Mouse (Mus musculus) regulatory T cell (primary cell): ENCODE data around the gene Trub2.
"Not testable (repeated sequence)": the region's sequence is repeated elsewhere in the genome, so short reads cannot be mapped to it uniquely, and the experiment has no call there.

Source experiments
- in situ Hi-C: fragments of 300-600 bp; cut with MboI, MseI; formaldehyde crosslinking; loops from one replicate; pipeline ENCODE4 v1.15.1; 2025; ENCODE audit warnings: high pct_unique_total_duplicates

Gene Trub2

GRCm38 (mm10) chr2:29787937-29788681 is at the start of gene Trub2:
Gene Trub2, minus strand, starts transcription at chr2:29788502.
- in situ Hi-C loops = no loop called here

- in situ Hi-C loops = no loop called here
Measured at GRCm38 (mm10) chr2:29835391-29835899, 47.1 kb upstream of the Trub2 start.

DNA sequence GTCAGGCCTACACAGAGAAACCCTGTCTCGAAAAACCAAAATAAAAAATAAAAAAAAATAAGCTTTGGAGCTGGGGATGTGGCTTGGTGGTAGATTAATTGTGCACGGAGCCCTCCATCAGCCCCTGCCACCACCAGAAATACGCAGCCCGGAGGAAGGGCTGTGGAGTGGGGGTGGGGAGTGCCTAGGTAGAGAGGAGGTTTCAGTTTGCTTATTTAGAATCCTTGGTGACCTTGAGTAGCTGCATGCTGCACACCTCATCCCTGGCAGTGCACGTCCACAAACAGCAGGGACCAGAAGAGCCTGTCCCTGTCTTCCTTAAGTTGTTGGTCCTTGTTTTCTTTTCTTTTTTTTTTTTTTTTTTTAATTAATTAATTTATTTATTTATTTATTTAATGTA is 45.5 kb upstream of the Trub2 start:
- in situ Hi-C loops = no loop called here

DNA sequence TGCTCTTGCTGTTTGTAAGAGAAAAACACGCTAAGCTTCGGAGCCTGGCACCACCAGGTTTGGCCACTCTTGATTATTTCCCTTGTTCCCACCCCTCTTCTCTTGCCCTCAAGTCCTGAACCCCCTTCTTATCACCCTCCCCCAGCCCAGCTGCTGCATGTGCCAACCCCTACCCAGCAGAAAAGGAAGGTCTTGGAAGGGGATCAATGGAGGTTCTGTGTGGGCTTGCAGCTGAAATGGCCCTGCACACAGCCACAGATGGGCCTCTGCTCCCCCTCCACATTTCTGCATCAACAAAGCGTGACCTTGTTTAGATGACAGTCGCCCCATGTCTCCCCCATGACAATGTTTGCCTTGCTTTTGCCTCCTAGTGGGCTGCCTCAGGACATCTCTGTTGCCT is 42.8 kb upstream of the Trub2 start:
- in situ Hi-C loops = no loop called here

- in situ Hi-C loops = no loop called here
Measured at GRCm38 (mm10) chr2:29827709-29828024, 39.4 kb upstream of the Trub2 start.

DNA sequence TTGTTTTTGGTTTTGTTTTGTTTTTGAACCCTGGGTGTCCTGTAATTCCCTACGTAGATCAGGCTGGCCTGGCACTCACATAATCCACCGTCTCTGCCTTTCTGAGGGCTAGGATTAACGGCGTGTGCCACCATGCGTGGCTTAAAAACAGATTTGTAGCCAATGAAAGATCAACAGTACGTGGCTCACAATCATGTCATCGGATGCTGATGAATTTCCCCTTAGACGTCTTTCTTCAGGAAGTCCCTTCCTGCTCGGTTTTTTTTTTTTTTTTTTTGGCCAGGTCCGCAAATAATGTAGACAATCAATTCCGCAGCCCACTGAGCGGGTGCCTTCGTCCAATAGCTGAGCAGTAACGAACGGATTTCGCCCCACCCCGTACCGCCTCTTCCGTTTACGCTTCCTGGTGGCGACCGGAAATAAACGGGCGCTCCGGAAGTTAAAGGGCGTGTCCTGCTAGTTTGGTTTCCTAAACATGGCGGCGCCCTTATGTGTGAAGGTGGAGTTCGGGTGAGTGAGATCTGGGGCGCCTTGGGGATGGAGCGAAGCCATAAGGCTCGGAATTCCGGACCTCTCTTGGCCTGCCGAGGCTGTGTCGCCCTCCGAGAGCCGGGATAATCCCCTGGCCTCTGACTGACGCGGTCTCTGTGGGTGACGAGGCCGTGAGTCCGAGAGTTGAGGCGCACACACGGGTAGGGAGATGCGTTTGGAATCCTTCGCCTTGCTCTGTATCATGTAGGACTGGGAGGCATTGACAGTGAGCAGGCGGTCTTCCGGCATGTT is 38.8 kb upstream of the Trub2 start:
- in situ Hi-C loops = no loop called here

DNA sequence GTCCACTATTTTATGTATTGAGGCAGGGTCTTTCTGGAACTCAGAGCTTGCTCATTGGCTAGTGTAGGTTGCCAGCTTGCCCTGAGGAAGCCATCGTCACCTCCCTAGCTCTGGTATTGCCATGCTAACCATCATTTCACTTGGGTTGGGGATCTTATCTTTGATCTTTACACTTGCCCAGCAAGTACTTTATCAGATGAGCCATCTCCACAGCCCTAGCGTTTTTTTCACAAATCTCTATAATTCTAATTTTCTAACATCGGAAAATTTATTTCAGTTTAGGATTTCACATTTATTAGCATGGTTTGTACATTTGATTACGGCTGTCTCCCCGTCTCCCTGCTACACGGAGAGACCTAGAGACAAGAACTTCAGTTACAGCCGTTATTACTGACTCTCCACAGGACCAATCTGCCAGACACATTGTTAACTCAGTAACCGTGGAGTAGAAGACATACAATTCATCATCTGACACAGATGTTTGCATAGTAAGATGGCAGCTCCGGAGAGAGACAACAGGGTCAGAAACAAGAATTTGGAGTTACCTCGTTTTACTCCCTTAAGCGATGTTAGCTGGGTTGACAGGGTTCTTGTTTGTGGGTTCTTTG is 38.1 kb upstream of the Trub2 start:
- in situ Hi-C loops = no loop called here

DNA sequence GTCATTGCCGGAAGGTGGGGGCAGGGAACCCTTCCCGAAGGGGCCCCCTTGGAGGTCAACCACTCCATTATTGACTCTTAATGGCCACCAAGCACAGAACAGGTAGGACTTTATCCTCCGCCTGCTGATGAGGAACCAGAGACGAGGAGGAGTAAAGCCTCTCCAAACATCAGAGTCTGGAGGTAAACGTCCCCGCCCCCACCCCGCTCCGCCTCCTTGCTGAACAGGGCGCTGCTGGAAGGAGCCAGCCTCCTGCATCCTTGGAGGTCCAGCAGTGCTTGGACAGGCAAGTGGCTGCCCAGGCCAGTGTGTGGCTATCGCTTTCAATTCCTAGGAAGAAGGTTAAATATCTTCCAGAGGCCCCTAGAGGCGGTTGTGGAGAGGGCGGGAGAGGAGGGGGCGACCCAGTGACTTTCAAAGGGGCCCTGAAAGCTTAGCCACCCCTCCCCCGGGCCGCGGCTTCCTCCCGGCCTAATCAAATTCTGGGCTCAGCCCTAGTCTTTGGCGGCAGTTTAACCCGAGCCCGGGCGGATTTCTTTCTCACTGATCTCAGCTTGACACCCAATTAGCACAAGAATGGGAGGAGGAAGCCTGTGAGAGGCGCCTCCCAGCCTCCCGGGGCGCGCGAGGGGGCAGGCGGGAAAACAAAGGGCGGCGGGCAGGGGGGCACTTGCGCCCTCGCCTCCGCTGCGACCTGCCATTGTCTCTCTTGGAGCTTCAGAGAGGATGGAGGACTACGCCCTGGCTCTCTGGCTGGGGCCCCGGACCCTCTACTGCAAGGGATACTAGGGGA is 31.9 kb upstream of the Trub2 start, which contains the start of gene Urm1:
TSS of gene Urm1 (plus strand) at position 51 of the 793 bp plus-strand sequence.
- in situ Hi-C loops = no loop called here

- in situ Hi-C loops = loop anchor here (5.0 kb wide), 1 partner anchor 93 kb away; no protein-coding TSS in a partner anchor
Measured at GRCm38 (mm10) chr2:29819363-29819762, 31.1 kb upstream of the Trub2 start.

DNA sequence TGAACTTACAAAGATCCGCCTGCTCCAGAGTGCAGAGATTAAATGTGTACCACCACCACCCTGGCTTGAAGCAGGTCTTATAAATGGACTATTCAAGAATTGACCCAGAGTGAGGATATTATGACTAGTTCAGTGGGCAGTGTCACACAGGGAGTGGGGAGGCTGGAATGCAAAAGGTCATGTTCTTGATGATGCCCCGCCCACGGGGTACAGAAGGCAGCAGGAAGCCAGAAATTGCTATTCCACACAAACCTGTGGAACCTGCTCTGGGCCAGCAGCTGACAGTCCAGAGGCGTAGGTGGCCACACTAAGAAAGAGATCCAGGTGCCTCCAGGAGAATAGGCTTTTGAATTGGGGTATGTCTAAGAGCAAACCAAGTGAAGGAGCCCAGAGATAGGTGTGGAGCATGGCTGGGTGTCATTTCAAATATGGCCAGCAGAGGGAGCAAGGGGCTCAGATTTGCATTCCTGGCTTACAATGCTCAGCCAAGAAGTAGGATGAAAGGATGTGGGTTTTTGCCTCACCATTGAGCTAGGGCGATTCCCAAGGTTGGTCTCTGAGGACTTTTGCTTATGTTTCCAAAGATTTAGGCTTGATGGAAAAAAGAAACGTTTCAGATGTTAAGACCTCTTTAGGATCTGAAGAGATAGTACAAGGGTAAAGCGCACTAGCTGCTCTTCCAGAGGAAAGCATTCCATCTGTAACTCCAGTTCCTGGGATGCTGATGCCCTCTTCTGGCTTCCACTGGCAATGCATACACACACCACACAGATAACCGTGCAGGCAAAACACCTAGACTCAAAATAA is 29.3 kb upstream of the Trub2 start:
- in situ Hi-C loops = loop anchor here (5.0 kb wide), 1 partner anchor 95 kb away; no protein-coding TSS in a partner anchor

DNA sequence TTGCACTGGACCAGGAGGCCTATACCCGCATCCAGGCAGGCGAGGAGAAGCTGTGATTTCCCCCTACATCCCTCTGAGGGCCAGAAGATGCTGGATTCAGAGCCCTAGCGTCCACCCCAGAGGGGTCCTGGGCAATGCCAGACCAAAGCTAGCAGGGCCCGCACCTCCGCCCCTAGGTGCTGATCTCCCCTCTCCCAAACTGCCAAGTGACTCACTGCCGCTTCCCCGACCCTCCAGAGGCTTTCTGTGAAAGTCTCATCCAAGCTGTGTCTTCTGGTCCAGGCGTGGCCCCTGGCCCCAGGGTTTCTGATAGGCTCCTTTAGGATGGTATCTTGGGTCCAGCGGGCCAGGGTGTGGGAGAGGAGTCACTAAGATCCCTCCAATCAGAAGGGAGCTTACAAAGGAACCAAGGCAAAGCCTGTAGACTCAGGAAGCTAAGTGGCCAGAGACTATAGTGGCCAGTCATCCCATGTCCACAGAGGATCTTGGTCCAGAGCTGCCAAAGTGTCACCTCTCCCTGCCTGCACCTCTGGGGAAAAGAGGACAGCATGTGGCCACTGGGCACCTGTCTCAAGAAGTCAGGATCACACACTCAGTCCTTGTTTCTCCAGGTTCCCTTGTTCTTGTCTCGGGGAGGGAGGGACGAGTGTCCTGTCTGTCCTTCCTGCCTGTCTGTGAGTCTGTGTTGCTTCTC is 27.5 kb upstream of the Trub2 start:
- in situ Hi-C loops = loop anchor here (5.0 kb wide), 1 partner anchor 96 kb away; no protein-coding TSS in a partner anchor

DNA sequence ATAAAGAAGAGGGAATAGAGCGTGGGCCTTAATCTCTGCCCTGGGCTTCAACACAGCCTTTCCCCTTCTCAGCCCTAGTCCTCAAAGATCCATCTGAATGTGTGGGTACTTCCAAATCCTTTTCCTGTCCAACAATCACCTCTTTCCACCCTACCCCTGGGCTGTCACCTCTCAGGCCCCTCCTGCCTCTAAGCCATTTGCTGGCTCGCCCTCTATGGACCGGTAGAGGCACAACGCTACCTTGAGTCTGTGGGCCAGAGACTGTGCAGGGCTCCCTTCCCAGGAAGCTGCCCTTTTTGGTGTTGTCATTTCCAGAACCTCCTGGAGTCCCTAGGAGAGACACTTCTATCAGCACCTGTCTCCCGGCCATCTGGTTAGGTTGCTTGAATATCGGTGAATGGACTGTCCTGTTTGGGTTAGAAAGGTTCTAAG is 15.1 kb upstream of the Trub2 start:
- in situ Hi-C loops = no loop called here

- in situ Hi-C loops = no loop called here
Measured at GRCm38 (mm10) chr2:29802827-29803201, 14.5 kb upstream of the Trub2 start.

- in situ Hi-C loops = no loop called here
Measured at GRCm38 (mm10) chr2:29802075-29802826, 13.9 kb upstream of the Trub2 start, which contains the start of gene Slc27a4. Gene Slc27a4, plus strand, starts transcription at chr2:29802634.

GRCm38 (mm10) chr2:29792772-29793487 is 4.6 kb upstream of the Trub2 start:
- in situ Hi-C loops = no loop called here

DNA sequence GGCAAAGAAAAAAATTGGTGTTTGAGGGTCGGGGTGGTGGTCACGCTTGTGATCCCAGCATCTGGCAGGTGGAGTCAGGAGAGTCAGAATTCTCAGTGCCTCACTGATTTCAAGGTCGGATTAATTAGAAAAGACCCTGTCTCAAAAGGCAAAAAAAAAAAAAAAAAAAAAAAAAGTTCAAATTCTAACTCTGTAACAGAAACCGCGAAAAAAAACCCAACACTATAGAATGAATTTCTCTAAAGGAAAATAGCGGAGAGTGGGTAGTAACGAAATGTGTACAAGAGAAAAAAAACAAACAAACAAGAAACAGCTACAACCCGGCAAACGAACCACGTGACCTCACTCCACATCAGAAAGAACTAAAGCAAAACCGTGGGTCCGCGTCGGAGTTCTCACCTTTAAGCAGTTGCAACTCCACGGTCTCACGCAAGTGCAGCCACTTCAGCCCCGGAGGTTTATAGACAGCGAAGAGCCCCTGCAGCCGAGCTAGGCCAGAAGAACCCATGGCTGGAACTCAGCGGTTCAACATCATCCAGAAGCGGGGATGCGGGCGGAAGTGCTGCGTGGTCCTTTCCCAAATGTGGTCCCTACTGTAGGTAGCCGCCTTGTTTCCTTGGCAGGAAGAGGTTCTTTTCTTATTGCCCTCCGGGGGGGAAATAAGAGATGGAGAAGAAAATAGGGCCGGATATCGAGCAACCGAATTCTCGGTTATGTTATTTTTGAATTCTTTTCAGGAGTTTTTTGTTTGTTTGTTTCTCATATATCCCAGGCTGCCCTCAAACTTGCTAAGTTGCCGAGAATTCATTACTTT is 991 bp downstream of the Trub2 start, which contains the start of gene Coq4:
TSS of gene Coq4 (plus strand) at position 390 of the 814 bp plus-strand sequence.
- in situ Hi-C loops = no loop called here

DNA sequence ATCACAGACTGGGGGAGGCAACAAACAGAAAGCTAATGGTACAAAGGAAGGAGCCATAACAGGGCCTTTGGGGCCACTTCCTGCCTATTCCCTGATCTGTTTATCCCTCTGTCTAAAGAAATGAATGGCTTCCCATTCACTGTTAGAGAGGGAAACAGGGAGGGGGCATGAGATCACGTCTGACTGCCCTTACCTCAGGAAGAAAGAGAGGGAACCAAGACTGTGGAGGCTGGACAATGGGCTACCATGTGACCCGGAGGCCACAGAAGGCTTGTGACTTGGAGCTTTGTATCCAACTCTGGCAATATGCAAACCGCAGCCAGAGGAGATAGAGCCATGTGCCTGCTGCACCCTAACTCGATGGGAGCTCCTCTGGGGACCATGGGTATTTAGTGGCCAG is 4.0 kb downstream of the Trub2 start:
- in situ Hi-C loops = no loop called here

- in situ Hi-C loops = not testable (repeated sequence)
Measured at GRCm38 (mm10) chr2:29781256-29781655, 7.0 kb downstream of the Trub2 start.
